Mouse (Mus musculus) embryonic fibroblast, embryonic 13.5 days (primary cell): Measurements from ENCODE around the gene Kalrn.

Source experiments
- CTCF ChIP-seq: IDR thresholded peaks from 2 replicates; pipeline ENCODE4 v1.5.1; 2011; ENCODE audit warnings: mild to moderate bottlenecking, control low read depth, low read length, moderate library complexity, borderline replicate concordance; ENCODE audit not compliant: insufficient read depth
- POLR2A ChIP-seq: IDR thresholded peaks from 2 replicates; pipeline ENCODE4 v1.6.1; 2011; ENCODE audit warnings: low read depth, mild to moderate bottlenecking, control low read depth, low read length, moderate library complexity

GRCm38 (mm10) chr16:34141670-34142069 is 431.7 kb downstream of the Kalrn start:
- TF ChIP-seq POLR2A = no peak
- TF ChIP-seq CTCF = no peak
